Mouse (Mus musculus) spleen, postnatal 36 days (tissue): Measurements from ENCODE around the gene Snx15.

Experiments
- DNase-seq, 2 experiments: peaks; one replicate each; pipeline ENCODE4 v3.0.0; 2022; ENCODE audit warnings: low spot score in 2 of 2, mixed read lengths in 1 of 2

Snx15 gene

GRCm38 (mm10) chr19:6071261-6071660, 56.8 kb downstream of the Snx15 start:
- no peak for DNase-seq

- no peak for DNase-seq
Measured at GRCm38 (mm10) chr19:6070571-6071250, 57.4 kb downstream of the Snx15 start.

GRCm38 (mm10) chr19:6069851-6070250, 58.3 kb downstream of the Snx15 start:
- DNase-seq = no peak
